Mouse (Mus musculus): ENCODE measurements around the gene Slc44a4. TPM values are rescaled to one million over a fixed set of nuclear protein-coding genes. Genes with fewer than 3 reads are reported as not detected.

Gene Slc44a4
- total RNA-seq (2021): 1 to 10 TPM in 1 of 2 experiments, under 1 TPM in 1; 1.00 to 1.2 TPM
- long read RNA-seq, experiment 1, partial matches to known transcripts: 3 of 4 reads
- long read RNA-seq, experiment 1, other reads (novel, unspliced or antisense): 0 of 4 reads
- long read RNA-seq, experiment 2, partial matches to known transcripts: 6 of 7 reads
- long read RNA-seq, experiment 2, other reads (novel, unspliced or antisense): 0 of 7 reads

DNA sequence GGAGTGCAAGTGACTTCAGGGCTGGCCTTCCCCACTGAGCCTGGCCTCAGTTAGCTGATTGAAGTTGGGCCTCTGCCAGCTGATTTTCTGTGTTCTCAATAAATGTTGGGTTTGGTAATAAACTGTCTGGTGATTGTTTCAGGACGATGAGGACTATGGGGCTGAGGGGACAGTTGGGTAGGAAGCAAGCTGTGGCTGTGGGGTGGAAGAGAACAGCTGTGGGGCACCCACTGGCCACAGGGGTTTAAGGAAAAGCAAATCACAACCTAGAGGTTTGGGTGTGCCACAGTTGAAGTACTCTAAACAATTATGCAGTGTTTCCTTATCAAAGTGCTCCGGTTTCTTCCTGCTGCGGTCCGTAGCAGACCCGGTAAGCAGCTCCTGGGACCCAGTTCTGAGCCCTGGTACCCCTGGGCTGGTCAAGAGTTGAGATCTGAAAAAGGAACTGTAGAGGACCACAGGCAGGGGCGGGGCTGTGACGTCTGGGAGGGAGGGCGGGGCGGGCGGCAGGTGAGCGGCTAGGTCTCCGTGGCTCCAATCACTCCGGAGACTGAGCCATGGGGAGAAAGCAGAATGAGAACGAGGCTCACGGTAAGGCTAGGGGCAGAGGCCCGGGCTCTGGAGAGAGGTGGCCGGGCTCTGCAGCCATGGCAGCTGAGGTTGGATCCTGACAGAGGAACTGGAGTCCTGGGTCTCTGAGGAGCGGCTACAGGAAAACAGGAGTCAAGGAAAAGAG lies at the start of gene Slc44a4:
Gene Slc44a4 (plus strand): TSS at position 537 of the 736 bp plus-strand sequence.
- DNase-seq: no peak

DNA sequence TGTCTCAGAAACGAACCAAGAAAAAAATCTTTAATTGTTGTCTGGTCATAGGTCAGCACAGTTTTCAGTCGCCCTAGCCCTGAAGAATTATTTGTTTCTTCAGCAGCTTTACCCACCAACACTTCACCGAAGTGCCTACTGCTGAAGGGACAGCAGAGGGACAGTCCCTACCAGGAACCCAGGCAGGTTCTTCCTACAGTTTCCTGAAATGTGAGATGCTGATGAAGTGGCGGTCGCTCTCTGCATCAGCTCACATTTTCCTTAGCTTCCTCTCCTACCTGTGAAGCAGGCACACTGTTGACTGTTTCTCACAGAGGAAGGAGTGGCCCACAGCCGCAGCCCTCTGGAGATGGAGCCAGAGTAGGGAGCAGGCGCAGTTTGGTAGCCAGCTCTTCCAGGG lies 48.3 kb upstream of the Slc44a4 start:
- DNase-seq: no peak

DNA sequence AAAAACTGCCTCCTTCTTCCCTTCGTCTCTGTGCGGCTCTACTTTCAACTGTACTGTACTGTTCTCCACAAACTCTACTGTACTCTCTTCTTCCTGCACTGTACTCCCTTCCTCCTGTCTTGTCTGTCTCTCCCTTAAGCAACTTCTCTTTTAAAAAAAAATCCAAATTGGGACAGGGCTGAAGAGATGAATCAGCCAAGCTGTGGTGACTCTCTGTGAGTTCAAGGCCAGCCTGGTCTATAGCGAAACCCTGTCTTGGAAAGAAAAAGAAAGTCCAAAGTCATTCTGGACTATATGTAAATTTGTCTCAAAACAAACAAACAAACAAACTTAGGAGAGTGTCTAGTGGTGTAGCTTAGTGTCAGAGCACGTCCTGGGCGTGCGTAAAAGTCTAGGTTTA lies 39.9 kb upstream of the Slc44a4 start:
- no peak for DNase-seq

DNA sequence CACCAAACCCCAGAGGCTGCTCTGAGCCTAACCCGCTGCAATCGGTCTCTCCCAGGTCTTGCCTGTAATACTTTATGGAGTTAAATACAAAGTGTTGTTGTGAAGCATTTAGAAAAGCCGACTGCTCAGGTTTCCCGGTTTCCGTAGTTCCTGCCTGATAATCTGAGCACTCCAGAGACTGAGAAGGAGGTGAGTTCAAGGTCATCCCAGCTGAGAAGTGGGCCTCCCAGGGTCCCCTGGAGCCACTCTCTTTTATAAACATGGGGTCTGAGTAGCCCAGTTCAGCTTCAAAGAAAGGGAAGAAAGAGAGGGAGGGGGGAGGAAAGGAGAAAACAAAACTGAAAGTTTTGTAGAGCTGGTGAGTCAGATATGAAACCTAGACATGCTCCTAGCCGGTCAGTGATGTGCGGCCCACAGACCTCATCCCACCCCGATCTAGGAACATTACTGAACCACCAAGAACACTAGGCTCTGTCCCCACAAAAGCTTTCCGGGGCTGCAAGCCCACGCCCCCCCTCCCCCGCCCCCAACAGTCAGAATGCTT lies 34.9 kb upstream of the Slc44a4 start, which contains the start of gene Zbtb12:
Gene Zbtb12 (plus strand): TSS at position 148 of the 544 bp plus-strand sequence.
- no peak for DNase-seq

DNA sequence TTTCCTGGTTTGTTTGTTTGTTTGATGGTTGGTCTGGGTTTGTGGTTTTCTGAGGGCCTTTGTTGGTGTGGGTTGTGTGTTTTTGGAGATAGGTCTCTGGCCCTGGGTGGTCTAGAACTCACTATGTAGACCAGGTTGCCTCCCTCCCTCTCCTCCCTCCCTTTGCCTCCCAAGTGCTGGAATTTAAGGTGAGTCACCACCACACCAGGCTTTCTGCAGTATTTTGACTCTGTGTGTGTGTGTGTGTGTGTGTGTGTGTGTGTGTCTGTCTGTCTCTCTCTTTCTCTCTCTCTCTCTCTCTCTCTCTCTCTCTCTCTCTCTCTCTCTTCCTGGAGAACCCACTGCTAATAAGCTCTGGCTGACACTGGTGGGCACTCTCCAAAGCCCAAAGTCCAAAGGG lies 33.1 kb upstream of the Slc44a4 start:
- no peak for DNase-seq

DNA sequence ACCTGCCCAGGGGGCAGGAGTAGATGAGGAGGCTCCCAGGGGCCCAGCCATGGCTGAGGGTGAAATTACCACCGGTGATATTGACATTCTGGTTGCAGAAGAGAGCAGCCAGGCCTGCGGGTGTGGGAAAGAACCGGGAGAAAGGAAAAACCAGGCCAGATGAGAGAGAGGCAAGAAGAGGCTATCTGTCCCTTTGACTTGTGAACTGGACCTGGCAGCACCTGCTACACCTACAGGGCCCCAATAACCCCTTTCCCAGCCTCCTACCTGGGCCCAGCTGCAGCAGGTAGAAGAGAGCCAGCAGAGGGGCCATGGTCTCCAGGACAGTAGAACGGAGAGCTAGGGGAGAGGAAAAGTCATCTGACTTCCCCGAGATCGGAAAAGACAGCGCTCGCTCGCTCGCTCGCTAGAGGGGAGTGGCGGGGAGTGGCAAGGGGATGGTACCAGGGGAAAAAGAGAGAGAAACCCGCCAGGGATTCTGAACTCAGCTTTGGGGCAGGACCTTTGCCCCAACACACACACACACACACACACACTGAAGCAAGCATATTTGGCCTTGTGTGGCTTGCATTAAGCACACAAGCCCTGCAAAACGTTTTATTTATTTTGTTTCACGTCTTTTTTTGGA lies 32.5 kb upstream of the Slc44a4 start, which contains the start of gene Gm20547:
Gene Gm20547 (minus strand): TSS at position 360 of the 628 bp plus-strand sequence.
- peak; percentile 49 for DNase-seq

DNA sequence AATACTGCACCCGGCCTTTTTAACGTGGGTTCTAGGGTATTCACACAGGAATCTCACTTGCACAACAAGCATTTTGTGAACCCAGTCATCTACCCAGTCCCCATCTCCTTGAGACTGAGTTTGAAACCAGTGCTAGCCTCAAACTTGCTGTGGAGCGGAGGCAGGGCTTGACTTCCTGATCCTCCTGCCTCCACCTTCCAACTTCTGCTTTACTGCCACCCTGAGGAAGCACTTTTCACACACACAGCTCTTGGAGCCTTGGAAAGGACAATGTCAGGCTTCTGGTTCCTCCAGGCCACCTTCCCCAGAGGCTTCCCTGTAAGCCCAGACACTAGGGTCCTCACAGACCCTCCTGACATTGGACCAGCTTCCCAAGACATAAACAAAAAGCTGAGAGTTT lies 30.9 kb upstream of the Slc44a4 start:
- no peak for DNase-seq

DNA sequence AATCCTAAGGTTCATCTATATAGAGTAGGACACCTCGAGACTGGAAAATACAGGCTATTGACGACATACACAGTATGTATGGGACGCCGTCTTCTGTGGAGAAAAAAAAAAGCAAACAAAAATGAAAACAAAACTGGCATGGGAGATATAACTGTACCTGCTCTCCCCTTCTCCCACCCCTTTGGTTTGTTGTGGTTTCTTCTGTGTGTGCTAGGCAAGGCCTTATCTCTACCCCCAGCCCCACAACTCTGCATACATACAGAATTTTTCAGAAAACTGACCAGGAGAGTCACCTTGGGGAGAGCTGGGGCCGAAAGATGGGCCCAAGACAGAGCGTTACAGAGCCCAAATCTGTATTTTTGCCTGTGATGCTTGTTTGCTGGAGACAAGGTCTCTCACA lies 29.6 kb upstream of the Slc44a4 start:
- DNase-seq: no peak

DNA sequence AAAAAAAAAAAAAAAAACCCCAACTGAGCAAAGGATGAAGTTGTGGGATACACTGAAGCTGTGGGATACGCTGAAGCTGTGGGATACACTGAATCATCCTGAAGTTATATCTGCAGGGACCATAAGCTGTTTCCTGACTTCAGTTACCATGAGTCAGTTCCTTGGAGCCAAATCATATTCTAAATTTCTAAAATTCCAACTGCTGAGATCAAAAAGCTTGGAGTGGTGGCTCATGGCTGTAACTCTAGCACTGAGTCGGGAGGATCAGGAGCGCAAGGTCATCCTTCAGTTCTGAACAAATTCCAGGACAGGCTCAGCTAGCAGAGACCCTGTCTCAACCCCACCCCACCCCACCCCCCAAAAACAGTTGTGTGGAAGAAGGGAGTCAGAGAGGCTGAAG lies 28.7 kb upstream of the Slc44a4 start:
- no peak for DNase-seq

DNA sequence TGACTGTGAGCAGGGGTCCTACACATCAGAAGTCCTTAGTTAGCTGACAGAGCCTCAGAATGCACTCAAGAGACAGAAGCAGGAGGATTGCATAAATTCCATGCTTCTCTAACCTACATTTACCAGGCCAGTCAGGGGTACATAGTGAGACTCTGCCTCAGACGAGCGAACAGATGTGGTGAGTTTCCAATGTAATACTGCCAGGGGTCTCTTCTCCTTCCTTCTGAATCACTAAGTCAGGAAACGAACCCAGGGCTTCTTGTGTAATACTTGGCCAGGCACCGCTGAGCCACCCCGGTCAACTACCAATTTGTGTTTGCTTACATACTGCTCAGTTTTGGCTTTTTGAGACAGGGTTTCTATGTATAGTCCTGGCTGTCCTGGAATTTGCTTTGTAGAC lies 26.3 kb upstream of the Slc44a4 start:
- DNase-seq: no peak

DNA sequence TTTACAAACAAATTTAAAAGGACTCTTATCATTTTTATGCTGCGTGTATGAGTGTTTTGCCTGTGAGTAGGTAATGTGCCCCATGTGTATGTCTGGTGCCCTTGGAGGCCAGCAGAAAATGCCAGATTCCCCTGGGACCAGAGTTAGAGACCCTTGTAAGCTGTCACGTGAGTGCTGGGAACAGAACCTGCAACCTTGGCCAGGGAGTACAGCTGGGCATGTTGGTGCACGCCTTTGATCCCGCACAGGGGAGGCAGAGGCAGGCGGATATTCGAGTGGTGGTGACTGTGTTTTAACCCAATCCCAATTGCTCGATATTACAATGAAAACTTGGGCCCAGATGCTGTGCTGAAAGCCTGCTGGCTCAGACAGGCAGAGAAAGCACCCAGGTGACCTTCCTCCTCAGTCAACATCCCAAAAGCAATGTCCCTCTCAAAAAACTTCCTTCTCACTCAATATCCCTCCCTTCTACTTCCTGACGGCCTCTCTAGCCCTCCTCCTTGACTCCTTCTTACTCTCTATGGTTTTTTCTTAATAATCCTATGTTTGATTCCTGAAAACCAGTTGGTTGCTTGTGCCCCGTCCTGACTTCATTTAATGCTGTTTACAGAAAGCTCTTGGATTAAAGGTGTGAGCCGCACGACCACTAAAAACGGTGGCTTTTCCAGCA lies 24.1 kb upstream of the Slc44a4 start:
- DNase-seq: no peak

DNA sequence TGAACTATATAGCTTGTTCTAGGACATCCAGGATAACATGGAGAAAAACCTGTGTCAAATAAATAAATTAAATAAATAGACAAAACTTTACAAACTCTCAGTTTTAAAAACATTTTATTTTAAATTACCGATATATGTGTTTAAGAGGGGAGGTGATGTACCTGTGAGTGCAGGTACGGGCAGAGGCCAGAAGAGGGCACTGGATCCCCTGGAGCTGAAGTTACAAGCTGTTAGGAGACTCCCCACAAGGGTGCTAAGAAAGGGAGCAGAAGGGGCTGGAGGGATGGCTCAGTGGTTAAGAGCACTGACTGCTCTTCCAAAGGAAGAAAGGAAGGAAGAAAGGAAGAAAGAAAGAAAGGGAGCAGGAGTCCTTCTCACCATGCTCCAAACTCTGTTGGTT lies 22.9 kb upstream of the Slc44a4 start:
- no peak for DNase-seq

DNA sequence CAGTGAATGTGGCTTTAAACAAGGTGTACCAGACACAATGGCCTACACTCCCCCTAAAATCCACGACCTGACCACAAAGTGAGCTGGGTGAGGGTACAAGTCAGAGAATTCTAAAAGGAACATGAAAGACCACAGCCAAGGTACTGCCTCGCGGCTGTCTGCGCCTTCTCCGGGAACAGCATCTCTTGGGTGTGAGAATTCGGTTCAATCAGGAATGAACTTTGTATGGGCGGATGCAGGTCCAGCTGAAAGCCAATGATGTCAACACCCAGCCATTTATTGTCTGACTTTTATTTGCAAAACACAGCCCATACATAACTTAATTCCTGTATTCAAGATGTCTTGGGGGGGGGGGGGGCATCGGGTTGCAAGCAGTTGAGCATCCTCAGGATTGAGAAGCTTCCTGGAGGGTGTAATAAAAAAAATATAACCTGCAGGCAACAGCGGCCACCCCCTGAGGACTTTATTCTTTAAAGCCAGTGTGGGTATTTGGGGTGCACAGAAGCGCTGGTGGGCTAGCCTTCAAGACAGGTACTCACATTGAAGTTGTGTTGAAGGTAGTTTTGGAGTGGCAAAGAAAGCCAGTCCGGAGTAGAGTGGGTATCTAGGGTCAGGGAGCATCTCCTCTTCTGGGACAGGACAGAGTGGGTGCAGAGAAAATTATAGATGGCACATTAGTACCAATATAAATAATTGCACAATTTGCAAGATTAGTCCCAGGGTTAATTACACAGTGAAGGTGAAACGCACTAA lies 21.0 kb upstream of the Slc44a4 start:
- no peak for DNase-seq

DNA sequence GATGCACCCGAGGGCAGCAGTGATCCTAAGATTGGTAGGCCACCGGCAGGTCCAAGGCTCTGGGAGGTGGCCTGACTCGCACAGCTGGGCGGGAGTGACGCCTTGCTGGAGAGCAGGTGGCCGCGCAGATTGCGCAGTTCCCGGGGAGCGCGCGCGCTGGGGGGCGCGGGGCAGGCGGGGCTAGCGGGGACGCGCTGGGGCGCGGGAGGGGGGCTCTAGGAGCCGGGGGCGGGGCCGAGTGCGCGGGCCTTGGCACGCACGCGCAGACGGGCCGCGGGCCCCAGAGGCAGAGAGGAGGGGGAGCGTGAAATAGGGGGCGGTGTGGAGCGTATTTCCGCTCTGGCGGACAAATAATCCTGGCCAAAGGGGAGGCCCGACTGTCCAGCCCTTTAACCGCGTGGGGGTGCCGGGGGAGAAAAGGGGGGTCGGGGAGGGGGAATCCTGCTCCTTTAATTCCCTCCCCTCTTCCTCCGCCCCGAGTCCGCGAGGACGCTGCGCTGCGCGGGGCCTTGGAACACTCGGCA lies 20.1 kb upstream of the Slc44a4 start:
- peak; percentile 97 for DNase-seq

DNA sequence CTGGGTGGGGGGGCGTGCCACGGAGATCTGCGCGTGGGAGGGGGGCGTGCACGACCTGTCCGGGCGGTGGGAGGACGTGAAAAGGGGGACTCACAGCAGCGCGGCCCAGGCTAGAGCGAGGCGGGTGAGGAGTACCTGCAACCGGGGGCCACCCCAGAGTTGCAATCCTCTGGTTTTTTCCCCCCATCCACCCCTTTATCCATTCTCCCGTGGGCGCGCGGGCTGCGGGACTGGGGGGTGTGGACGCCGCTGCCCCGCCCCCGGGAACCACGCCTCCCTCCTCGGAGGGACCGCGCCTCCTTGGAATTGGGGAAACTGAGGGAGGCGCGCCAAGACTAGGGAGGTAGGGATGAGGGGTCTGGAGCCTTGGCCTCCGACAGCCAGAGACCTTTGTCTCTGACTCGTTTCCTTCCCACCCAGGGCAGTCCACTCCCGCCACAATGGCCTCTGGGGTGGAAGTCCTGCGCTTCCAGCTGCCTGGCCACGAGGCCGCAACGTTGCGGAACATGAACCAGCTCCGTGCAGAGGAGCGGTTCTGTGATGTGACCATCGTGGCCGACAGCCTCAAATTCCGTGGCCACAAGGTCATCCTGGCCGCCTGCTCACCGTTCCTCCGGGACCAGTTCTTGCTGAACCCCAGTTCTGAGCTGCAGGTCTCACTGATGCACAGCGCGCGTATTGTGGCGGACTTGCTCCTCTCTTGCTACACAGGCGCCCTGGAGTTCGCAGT lies 19.3 kb upstream of the Slc44a4 start:
- DNase-seq: peak; percentile 77

DNA sequence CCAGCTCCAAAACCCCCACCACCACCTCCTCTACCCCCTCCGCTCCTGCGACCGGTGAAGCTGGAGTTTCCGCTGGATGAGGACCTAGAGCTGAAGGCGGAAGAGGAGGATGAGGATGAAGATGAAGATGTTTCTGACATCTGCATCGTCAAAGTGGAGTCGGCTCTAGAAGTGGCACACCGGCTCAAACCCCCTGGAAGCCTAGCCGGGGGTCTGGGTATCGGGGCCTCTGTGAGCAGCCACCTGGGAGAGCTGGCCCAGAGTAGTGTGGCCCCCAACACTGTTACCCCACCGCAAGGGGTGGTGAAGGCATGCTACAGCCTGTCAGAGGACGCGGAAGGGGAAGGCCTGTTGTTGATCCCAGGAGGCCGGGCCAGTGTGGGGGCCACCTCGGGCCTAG lies 18.5 kb upstream of the Slc44a4 start:
- no peak for DNase-seq

DNA sequence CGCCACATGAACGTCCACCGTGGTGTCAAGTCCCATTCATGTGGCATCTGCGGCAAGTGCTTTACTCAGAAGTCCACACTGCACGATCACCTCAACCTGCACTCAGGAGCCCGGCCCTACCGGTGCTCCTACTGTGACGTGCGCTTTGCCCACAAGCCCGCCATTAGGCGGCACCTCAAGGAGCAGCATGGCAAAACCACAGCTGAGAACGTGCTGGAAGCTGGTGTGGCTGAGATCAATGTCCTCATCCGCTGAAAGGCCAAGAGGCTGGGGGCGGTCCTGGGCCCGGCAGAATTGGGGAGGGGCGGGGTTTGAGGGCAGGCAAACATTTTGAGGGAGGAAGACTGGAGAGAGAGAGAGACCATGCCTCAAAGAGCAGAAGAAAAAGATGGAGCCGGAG lies 17.9 kb upstream of the Slc44a4 start:
- no peak for DNase-seq

DNA sequence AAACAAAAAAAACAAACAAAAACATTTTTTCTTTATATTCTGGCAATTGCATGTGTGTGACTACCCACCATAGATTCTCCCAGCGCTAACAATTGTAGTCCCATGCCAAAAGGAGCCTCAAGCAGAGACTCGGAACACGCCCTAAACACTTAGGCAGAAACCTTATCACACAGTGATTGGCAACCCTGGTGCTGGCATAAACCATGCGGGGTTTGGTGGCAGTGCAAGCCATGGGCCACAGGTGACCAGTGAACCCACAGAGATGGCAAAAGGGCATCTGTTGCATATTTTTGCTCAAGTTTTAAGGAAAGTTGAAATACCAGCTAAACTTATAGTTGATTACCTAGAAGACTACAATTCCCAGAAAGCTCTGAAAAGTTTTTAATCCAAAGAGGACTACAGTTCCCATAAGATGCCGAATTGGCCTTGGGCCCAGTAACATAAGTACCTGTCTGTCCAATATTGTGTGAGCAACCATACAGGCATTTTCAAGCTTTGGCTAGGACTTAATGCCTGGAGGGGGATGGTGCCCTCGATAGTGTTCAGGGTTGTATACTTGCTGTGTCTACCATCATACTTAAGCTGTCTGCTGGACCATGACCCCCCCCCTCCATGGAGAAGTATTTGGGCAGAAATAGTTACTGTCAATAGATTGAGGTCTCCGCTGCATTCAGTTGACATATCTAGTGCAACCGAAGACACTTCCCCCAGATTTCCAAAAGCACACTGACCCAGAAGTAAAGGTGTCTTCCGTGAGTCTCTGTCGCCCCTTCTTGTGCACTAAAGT lies 16.7 kb upstream of the Slc44a4 start:
- peak; percentile 36 for DNase-seq

DNA sequence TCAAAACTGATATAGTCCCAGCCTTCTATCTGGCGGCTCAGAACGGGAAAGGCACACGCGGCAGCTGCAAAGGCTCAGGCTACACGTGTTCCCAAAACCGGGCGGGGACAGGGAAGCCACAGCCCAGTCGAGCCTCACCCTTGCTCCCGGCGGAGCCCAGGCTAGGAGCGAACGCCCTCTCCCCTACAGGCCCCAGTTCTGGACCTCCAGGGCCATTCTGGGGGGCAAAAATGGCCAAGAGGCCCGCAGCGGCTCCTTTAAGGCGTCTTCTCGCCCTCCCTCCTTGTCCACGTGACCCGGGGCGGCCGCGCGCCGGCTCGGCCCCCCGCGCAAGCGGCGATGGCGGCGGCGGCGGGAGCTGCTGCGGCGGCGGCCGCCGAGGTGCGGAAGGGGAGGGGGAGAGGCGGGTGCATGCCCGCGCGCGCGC lies 16.1 kb upstream of the Slc44a4 start, which contains the start of the genes C2 and Ehmt2:
Gene C2 (minus strand): TSS at position 106 of the 427 bp plus-strand sequence.
Gene Ehmt2 (plus strand): TSS at position 310 of the 427 bp plus-strand sequence.
- DNase-seq: peak; percentile 90

DNA sequence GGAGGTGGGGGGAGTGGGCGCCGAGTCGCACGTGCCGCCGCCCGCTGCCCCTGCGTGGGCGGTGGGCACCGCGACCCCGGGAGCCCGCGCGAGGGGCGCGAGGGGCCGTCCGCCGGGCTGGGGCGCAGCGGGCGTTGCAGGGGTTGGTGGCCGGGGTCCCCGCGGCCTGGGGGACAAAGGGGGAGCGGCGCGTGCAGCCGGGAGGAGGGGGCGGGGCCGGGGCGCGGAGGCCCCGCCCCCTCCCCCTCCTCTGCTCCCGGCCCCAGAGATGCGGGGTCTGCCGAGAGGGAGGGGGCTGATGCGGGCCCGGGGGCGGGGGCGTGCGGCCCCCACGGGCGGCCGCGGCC lies 15.6 kb upstream of the Slc44a4 start:
- DNase-seq: peak; percentile 63
